Mouse (Mus musculus) telencephalon, adult 2 months (tissue): ENCODE data around the gene Zranb1.

Source experiments
- DNase-seq: peaks from one replicate; pipeline ENCODE4 v3.0.0-alpha.2; 2011; ENCODE audit warnings: low read depth, low spot score

Zranb1 gene

GRCm38 (mm10) chr7:132927201-132927600, 3.7 kb upstream of the Zranb1 start:
- DNase-seq: no peak

- no peak for DNase-seq
Observed at GRCm38 (mm10) chr7:132930055-132930454, 887 bp upstream of the Zranb1 start.

- DNase-seq: no peak
Observed at GRCm38 (mm10) chr7:132931560-132932351, 814 bp downstream of the Zranb1 start.

- DNase-seq: no peak
Observed at GRCm38 (mm10) chr7:132933331-132933730, 2.4 kb downstream of the Zranb1 start.

- DNase-seq: no peak
Observed at GRCm38 (mm10) chr7:132934743-132935142, 3.8 kb downstream of the Zranb1 start.

- DNase-seq: no peak
Observed at GRCm38 (mm10) chr7:132939118-132939517, 8.2 kb downstream of the Zranb1 start.

GRCm38 (mm10) chr7:132940569-132940968, 9.6 kb downstream of the Zranb1 start:
- no peak for DNase-seq

GRCm38 (mm10) chr7:132949968-132950367, 19.0 kb downstream of the Zranb1 start:
- no peak for DNase-seq

GRCm38 (mm10) chr7:132950613-132951012, 19.7 kb downstream of the Zranb1 start:
- no peak for DNase-seq

- DNase-seq: no peak
Observed at GRCm38 (mm10) chr7:132964395-132964794, 33.5 kb downstream of the Zranb1 start.

- no peak for DNase-seq
Observed at GRCm38 (mm10) chr7:132965707-132966106, 34.8 kb downstream of the Zranb1 start.

- no peak for DNase-seq
Observed at GRCm38 (mm10) chr7:132972079-132972478, 41.1 kb downstream of the Zranb1 start.

GRCm38 (mm10) chr7:132976079-132976478, 45.1 kb downstream of the Zranb1 start:
- no peak for DNase-seq

- no peak for DNase-seq
Observed at GRCm38 (mm10) chr7:132977981-132978380, 47.0 kb downstream of the Zranb1 start.

- DNase-seq: no peak
Observed at GRCm38 (mm10) chr7:132982639-132983038, 51.7 kb downstream of the Zranb1 start.

GRCm38 (mm10) chr7:132989839-132990238, 58.9 kb downstream of the Zranb1 start:
- no peak for DNase-seq

- DNase-seq: no peak
Observed at GRCm38 (mm10) chr7:132991240-132991900, 60.4 kb downstream of the Zranb1 start.

- DNase-seq: no peak
Observed at GRCm38 (mm10) chr7:132992967-132993615, 62.1 kb downstream of the Zranb1 start.

- no peak for DNase-seq
Observed at GRCm38 (mm10) chr7:132994120-132994519, 63.2 kb downstream of the Zranb1 start.

- DNase-seq: no peak
Observed at GRCm38 (mm10) chr7:132994628-132995191, 63.8 kb downstream of the Zranb1 start.

GRCm38 (mm10) chr7:132996391-132996790, 65.4 kb downstream of the Zranb1 start:
- DNase-seq: no peak

- no peak for DNase-seq
Observed at GRCm38 (mm10) chr7:132998639-132999038, 67.7 kb downstream of the Zranb1 start.
